Mouse (Mus musculus) gastrocnemius, postnatal 4 days (tissue): ENCODE measurements around the gene Crb2. TPM values are rescaled to one million over a fixed set of nuclear protein-coding genes. Genes with fewer than 3 reads are reported as not detected.
A peak's percentile ranks its signal among the peaks of the same experiment; 100 is the strongest.

Experiments
- DNase-seq, 2 experiments: peaks; one replicate each; pipeline ENCODE4 v3.0.0; 2021 to 2022; ENCODE audit warnings: low spot score in 2 of 2, mixed read lengths in 2 of 2
- total RNA-seq, 2 experiments: library from RNA; stranded (reverse); gene quantifications; 2 replicates each; pipeline ENCODE4 v1.2.3; 2021

Crb2 gene
- total RNA-seq, 2 experiments from 2014 or later, result 0.37 to 0.70 TPM

GRCm38 (mm10) chr2:37766027-37766761, 9.9 kb upstream of the Crb2 start:
- DNase-seq, result no peak

- peak; percentile 58 to 80 for DNase-seq
Observed at GRCm38 (mm10) chr2:37767080-37767547, 8.9 kb upstream of the Crb2 start.

GRCm38 (mm10) chr2:37767739-37768138, 8.3 kb upstream of the Crb2 start:
- no peak for DNase-seq

- peak; percentile 47 to 51 for DNase-seq
Observed at GRCm38 (mm10) chr2:37768903-37769302, 7.1 kb upstream of the Crb2 start.

GRCm38 (mm10) chr2:37769793-37770192, 6.3 kb upstream of the Crb2 start:
- DNase-seq, result no peak

GRCm38 (mm10) chr2:37771618-37772285, 4.3 kb upstream of the Crb2 start:
- DNase-seq, result peak; percentile 71 to 84

GRCm38 (mm10) chr2:37774571-37774970, 1.5 kb upstream of the Crb2 start:
- peak in 1 of 2 experiments; percentile 51 for DNase-seq

- DNase-seq, result no peak
Observed at GRCm38 (mm10) chr2:37776611-37777411, 762 bp downstream of the Crb2 start.

GRCm38 (mm10) chr2:37777958-37778720, 2.1 kb downstream of the Crb2 start:
- DNase-seq, result no peak

GRCm38 (mm10) chr2:37780270-37780929, 4.4 kb downstream of the Crb2 start:
- DNase-seq, result no peak

- no peak for DNase-seq
Observed at GRCm38 (mm10) chr2:37781421-37781820, 5.4 kb downstream of the Crb2 start.

- no peak for DNase-seq
Observed at GRCm38 (mm10) chr2:37782002-37782401, 6.0 kb downstream of the Crb2 start.

- no peak for DNase-seq
Observed at GRCm38 (mm10) chr2:37784473-37784872, 8.4 kb downstream of the Crb2 start.

- no peak for DNase-seq
Observed at GRCm38 (mm10) chr2:37786461-37786860, 10.4 kb downstream of the Crb2 start.

- DNase-seq, result no peak
Observed at GRCm38 (mm10) chr2:37788176-37788962, 12.3 kb downstream of the Crb2 start.

GRCm38 (mm10) chr2:37789029-37789428, 13.0 kb downstream of the Crb2 start:
- no peak for DNase-seq

GRCm38 (mm10) chr2:37789995-37790394, 13.9 kb downstream of the Crb2 start:
- no peak for DNase-seq

GRCm38 (mm10) chr2:37790738-37791137, 14.7 kb downstream of the Crb2 start:
- no peak for DNase-seq

GRCm38 (mm10) chr2:37791340-37791739, 15.3 kb downstream of the Crb2 start:
- no peak for DNase-seq

- DNase-seq, result no peak
Observed at GRCm38 (mm10) chr2:37796021-37796420, 20.0 kb downstream of the Crb2 start.
